Mouse (Mus musculus) T-helper 1 cell (primary cell): ENCODE measurements at regions not wholly inside any gene's neighbourhood (a gene's known extent, or its start where the extent isn't known, plus 50 kb on each side); places are given as distances from the start of the nearest gene placed in this dataset.
"Not testable (repeated sequence)": the region's sequence is repeated elsewhere in the genome, so short reads cannot be mapped to it uniquely, and the experiment has no call there.

ENCODE experiments used
- in situ Hi-C: fragments of 300-600 bp; cut with MboI, MseI; formaldehyde crosslinking; loops from one replicate; pipeline ENCODE4 v1.15.1; 2025; ENCODE audit warnings: high pct_unique_total_duplicates

DNA sequence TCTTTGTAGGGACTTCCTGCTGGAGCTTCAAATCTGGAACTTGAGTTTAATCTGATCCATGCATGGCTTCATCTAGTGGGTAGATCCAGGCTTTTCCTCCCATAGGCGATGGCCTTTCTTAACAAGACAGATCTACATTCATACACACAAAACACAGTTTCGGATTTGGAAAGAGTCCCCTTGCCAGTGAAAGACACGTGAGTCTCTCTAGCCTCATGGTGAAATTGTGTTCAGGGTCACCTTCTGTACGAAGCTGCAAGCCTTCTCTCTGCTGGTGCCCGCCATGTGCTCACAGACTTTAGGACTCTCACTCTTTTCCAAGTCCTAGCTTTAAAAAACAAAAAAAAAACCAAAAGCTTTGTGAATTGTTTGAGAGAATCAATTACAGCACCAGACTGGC lies 51.4 kb upstream of the Dlx2 start:
- in situ Hi-C loops = no loop called here

DNA sequence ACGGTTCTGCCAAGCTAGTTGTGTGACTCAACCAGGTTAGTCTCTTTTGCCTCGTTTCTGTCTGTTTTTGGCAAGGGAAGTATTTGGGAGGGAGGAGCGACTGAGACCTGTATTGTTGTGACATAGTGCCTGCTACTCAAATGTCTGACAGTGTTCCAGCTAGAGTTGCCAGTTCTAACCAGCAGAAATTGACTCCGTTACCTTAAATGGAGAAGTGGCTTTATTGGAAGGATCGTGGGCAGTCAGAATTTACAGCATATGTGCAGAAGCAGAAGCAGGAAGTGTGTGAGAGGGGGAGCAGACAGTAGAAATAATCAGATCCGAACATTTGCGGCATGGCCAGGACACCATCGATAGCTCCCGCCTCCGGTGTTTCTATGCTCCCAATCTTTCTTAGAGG lies 51.8 kb upstream of the Dlx2 start:
- in situ Hi-C loops = no loop called here

- in situ Hi-C loops = no loop called here
Observed at GRCm38 (mm10) chr2:71598778-71599177, 52.2 kb upstream of the Dlx2 start.

DNA sequence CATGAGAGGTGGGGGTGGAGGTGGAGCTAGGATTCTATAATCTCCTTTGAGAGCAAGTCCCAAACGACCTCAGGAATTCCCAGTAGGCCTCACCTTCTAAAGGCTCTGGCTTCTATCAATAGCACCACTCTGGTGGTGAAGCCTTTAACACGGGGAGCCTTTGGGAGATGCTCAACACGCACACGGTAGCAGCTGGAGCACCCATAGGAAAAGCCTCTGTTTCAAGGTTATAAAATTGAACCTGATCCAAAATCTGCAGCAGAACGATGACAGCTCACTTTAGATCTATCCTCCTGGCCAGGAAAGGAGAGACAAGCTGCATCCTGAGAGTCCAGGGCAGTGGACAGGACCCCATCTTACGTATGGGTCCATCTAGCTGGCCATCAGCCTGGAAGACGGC lies 53.7 kb upstream of the Dlx2 start:
- in situ Hi-C loops = no loop called here

GRCm38 (mm10) chr2:71600999-71601398 lies 54.4 kb upstream of the Dlx2 start:
- in situ Hi-C loops = no loop called here

- in situ Hi-C loops = not testable (repeated sequence)
Observed at GRCm38 (mm10) chr2:71603796-71604195, 57.2 kb upstream of the Dlx2 start.

- in situ Hi-C loops = no loop called here
Observed at GRCm38 (mm10) chr2:71605606-71606005, 59.1 kb upstream of the Dlx2 start.

DNA sequence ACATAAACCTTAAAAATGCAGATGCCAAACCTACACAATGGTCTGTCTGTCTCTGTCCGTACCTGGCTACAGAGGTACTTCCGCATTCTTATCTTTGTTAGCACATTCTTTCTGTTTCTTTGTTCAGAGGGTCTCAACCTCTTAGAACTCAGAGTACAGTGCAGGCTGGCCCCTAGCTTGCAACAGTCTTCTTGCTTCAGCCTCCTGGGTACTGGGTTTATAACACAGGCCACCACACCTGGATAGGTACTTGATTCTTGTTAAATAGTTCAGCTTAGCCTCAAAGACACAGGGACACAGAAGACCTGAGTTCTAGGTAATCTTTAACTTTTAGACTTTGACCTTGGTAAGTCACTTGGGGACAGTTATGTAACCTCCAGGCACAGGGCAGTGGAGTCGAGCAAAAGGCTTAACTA lies 60.5 kb upstream of the Dlx2 start:
- in situ Hi-C loops = no loop called here

- in situ Hi-C loops = no loop called here
Observed at GRCm38 (mm10) chr2:71613216-71613615, 66.7 kb upstream of the Dlx2 start.

- in situ Hi-C loops = no loop called here
Observed at GRCm38 (mm10) chr2:71616526-71616925, 70.0 kb upstream of the Dlx2 start.

GRCm38 (mm10) chr2:71621458-71621857 lies 74.9 kb upstream of the Dlx2 start:
- in situ Hi-C loops = no loop called here

- in situ Hi-C loops = no loop called here
Observed at GRCm38 (mm10) chr2:71622532-71623099, 76.1 kb upstream of the Dlx2 start.

- in situ Hi-C loops = no loop called here
Observed at GRCm38 (mm10) chr2:71623134-71623533, 76.6 kb upstream of the Dlx2 start.

- in situ Hi-C loops = no loop called here
Observed at GRCm38 (mm10) chr2:71625298-71625902, 78.8 kb upstream of the Dlx2 start.

DNA sequence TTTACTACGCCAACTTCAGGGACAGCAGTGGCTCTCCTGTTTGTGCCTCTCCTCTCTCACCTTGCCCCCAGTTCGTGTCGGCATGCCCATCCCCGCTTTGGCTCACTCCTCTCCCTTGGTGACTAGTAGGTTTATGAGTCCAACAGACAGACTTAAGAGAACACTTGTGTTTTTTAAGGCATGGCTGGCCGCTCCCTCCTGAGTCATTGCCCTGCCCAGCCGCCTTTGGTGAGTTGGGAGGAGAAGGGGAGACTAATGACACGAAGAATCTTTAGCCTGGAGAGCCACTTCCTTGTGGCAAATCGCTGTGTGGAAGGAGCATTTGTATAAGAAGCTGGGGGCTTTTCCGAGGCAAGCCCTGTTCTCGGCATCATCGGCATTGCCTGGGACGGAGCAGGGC lies 79.8 kb upstream of the Dlx2 start:
- in situ Hi-C loops = no loop called here

- in situ Hi-C loops = no loop called here
Observed at GRCm38 (mm10) chr2:71627097-71627755, 80.7 kb upstream of the Dlx2 start.

- in situ Hi-C loops = no loop called here
Observed at GRCm38 (mm10) chr2:71628821-71629220, 82.3 kb upstream of the Dlx2 start.

DNA sequence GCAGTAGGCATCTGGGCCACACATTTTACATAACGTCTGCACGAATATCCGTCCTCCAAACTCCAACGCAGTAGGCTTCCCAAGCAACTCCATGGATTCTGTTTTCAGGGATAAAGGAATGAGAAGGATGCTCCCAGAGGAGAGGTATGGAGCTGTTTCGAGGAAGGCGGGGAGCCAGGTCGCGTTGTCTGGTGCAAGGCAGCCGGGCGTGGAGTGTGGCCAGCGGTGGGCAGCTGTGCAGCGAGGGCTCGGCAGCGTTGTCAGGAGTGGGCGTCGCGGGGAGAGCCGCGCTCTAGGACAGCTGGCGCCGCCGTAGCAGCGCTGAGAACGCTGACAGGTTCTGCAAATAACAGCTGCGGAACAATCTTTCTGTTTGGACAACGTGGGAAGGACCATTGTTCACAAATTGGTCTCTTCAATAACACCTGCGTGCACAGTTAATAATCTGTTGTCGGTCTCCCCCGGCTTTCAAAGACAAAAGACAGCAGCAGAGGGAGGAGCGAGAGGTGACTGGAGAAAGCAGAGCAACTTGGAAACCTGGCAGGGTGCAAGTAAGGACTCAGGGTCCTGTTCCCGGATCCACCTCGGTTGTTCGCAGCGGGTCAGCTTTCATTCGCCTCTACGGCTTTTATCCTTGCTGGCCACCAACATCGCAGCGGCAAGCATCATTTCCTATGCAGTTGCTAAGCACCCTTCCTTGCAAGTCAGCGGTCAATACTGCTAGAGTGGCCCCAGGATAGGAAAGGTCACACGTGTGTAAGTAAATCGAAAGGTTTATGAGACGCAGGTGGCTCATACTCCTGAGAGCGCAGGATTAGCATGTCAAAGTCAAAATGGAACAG lies 83.0 kb upstream of the Dlx2 start:
- in situ Hi-C loops = no loop called here

DNA sequence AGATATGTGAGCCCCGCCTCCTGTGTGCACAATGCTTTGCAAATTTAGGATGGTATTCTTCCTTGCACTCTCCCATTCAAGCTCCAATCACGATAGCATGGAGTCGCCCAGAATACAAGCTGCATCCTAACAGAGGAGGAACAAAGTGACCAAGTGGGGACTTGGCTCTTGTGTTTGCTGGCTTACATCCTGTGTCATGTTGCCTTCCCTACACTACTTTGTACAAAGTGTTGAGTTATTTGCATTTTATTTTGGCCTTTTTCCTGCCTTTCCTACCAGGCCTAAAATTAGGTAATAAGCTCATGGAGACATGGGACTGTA lies 83.5 kb upstream of the Dlx2 start:
- in situ Hi-C loops = no loop called here

DNA sequence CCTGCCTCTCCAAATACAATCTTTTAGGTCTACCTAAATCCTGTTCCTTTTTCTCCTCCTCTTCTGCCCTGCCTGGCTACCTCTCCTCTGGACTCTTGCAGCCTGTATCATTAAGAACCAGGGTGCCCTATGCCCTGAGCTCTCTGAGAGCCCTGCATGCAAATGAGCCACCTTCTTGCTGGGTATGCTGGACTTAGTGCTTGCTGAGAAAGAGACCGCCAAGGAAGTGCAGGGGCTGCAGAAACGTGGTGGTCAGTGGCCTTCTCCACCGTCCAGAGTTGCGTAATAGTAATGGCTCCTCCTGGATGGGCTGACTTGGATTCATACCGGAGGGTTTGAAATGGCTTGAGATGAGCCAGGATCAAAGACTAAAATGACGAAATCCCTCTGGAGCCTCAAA lies 86.9 kb upstream of the Dlx2 start:
- in situ Hi-C loops = no loop called here

DNA sequence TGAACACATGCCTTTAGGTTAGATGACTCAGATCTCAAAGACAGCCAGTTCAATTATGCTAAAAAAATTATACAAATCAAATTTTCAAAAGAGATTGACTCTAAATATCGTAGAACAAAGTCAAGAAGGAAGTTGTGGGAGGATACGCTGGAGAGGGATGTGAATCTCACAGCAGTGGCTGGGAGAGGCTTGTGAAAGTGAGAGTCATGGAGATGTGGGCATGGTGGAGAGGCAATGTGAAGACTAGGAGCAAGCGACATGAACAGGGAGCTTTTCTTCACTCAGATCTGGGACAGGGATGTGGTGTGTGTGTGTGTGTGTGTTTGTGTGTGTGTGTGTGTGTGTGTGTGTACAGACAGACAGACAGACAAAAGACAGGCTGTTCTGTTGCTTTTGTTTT lies 87.9 kb upstream of the Dlx2 start:
- in situ Hi-C loops = no loop called here

- in situ Hi-C loops = no loop called here
Observed at GRCm38 (mm10) chr2:71636134-71636533, 89.6 kb upstream of the Dlx2 start.

DNA sequence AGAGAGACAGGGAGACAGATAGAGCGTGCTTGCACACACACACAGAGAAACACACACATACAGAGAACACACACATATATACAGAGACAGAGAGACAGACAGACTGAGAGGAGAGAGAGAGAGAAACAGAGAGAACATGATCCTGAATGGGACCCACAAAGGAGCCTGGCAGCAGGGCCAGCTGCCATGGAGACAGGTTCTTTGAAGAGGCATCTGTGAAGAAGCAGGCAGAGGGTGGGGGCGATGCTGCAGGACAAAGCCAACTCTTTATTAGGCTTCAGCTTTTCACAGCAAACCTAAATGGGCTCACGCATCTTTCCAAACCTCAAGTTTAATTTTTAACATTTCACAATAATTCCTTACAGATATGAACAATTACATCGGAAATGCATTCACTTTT lies 90.0 kb upstream of the Dlx2 start:
- in situ Hi-C loops = no loop called here
